Mouse (Mus musculus): ENCODE measurements at regions not wholly inside any gene's neighbourhood (a gene's known extent, or its start where the extent isn't known, plus 50 kb on each side); places are given as distances from the start of the nearest gene placed in this dataset.
A peak's percentile ranks its signal among the peaks of the same experiment; 100 is the strongest.

GRCm38 (mm10) chr5:35332001-35332400 lies 53.9 kb downstream of the Adra2c start:
- peak in 1 of 2 experiments; percentile 51 for DNase-seq (ENCODE audit: low spot score in 2 of 2)

- no peak for DNase-seq (ENCODE audit: low spot score in 2 of 2)
These were observed 54.4 kb upstream of the Hmx1 start for GRCm38 (mm10) chr5:35334416-35335059.

GRCm38 (mm10) chr5:35335081-35335480 lies 53.8 kb upstream of the Hmx1 start:
- DNase-seq (ENCODE audit: low spot score in 2 of 2) = no peak
